Mouse (Mus musculus): Measurements from ENCODE around the gene Dock9. TPM values are rescaled to one million over a fixed set of nuclear protein-coding genes. Genes with fewer than 3 reads are reported as not detected.

Gene Dock9
- total and polyA plus RNA-seq, 3 experiments: 9.3 to 12.2 (median 10.3) TPM

GRCm38 (mm10) chr14:121647693-121648092 lies 149.9 kb downstream of the Dock9 start:
- H3K27ac ChIP-seq (ENCODE audit: insufficient read depth, low read depth): no peak overlapping the region
- H3K36me3 ChIP-seq (replicated peaks in 1 of 2; ENCODE audit: control insufficient read depth in 1 of 2, insufficient read depth in 1 of 2, low read length in 1 of 2): peaks cover 10 to 27% of the 10 kb centered on the region in 2 experiments
- H3K9me3 ChIP-seq (replicated peaks; ENCODE audit: low read length): no peaks in the 10 kb centered on the region
- dilution Hi-C loops (cut with MboI; ENCODE audit: extremely low pct_ligation_motif_present, extremely low pct_unique_long_range_greater_than_20kb, low sequenced_read_pairs) (no loop called here), in situ Hi-C loops (cut with MboI; ENCODE audit: low pct_ligation_motif_present, low pct_unique_long_range_greater_than_20kb, low sequenced_read_pairs) (no loop called here)
- H3K27me3 ChIP-seq (replicated peaks): no peaks in the 10 kb centered on the region
- no peak overlapping the region for H3K4me2 ChIP-seq (ENCODE audit: insufficient read depth, low read depth, poor library complexity, severe bottlenecking)
- H3K79me2 ChIP-seq (replicated peaks; ENCODE audit: control insufficient read depth, extremely low read depth, insufficient read depth, poor library complexity, severe bottlenecking): no peaks in the 10 kb centered on the region
- H3K9ac ChIP-seq (ENCODE audit: insufficient read depth, low read depth): no peak overlapping the region
- H3K4me1 ChIP-seq (ENCODE audit: control insufficient read depth in 1 of 2, insufficient read depth in 2 of 2): peaks cover 16 to 45% of the 10 kb centered on the region in 2 experiments
- no peak for TF ChIP-seq TBP (conservative IDR thresholded peaks at IDR 0.05; ENCODE audit: low read depth, low read length)
- TF ChIP-seq ETS1 (conservative IDR thresholded peaks at IDR 0.05; ENCODE audit: low read depth, low read length): no peak
- no peak for DNase-seq (ENCODE audit: extremely low read depth)
- H3K4me3 ChIP-seq (replicated peaks in 1 of 3; ENCODE audit: low read depth in 2 of 3, low read length in 2 of 3, poor library complexity in 1 of 3): no peak overlapping the region

DNA sequence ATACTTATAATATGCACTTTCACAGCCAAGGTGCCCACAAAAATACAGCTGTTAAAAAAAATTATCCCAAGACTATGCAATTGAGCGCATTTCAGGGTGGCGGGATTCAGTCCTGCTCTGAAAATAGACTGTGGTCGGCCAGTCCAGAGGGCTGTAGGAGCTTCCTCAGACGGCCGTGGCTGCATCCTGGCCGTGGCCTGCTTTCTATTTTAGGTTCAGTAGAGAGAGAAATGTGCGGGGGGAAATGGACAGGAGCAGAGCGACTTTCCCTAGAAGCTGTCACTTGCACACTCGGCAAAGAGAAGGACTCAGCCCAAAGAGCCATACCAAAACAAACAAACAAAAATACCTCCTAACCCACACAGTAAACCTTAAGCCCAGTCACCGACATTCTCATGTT lies 151.0 kb downstream of the Dock9 start:
- H3K9ac ChIP-seq (ENCODE audit: insufficient read depth, low read depth): no peak overlapping the region
- no peak overlapping the region for H3K27ac ChIP-seq (ENCODE audit: insufficient read depth, low read depth)
- H3K27me3 ChIP-seq (replicated peaks): no peaks in the 10 kb centered on the region
- in situ Hi-C loops (cut with MboI; ENCODE audit: low pct_ligation_motif_present, low pct_unique_long_range_greater_than_20kb, low sequenced_read_pairs) (no loop called here), dilution Hi-C loops (cut with MboI; ENCODE audit: extremely low pct_ligation_motif_present, extremely low pct_unique_long_range_greater_than_20kb, low sequenced_read_pairs) (no loop called here)
- H3K36me3 ChIP-seq (replicated peaks in 1 of 2; ENCODE audit: control insufficient read depth in 1 of 2, insufficient read depth in 1 of 2, low read length in 1 of 2): peaks cover 6 to 18% of the 10 kb centered on the region in 2 experiments
- no peak overlapping the region for H3K4me2 ChIP-seq (ENCODE audit: insufficient read depth, low read depth, poor library complexity, severe bottlenecking)
- H3K9me3 ChIP-seq (replicated peaks; ENCODE audit: low read length): no peaks in the 10 kb centered on the region
- H3K4me1 ChIP-seq (ENCODE audit: control insufficient read depth in 1 of 2, insufficient read depth in 2 of 2): peaks cover 16 to 56% of the 10 kb centered on the region in 2 experiments
- TF ChIP-seq KAT2A (IDR thresholded peaks at IDR 0.05; ENCODE audit: insufficient replicate concordance, low read length) (no peak), CHD2 (IDR thresholded peaks at IDR 0.05; ENCODE audit: low read length) (no peak), RCOR1 (conservative IDR thresholded peaks at IDR 0.05; ENCODE audit: low read depth, low read length) (no peak), RAD21 (IDR thresholded peaks at IDR 0.05; ENCODE audit: low read depth, low read length) (no peak), POLR2A (IDR thresholded peaks at IDR 0.05; ENCODE audit: low read depth, low read length) (no peak), JUND (conservative IDR thresholded peaks at IDR 0.05; ENCODE audit: low read depth, low read length) (no peak), HCFC1 (IDR thresholded peaks at IDR 0.05; ENCODE audit: low read depth, low read length) (no peak), JUN (IDR thresholded peaks at IDR 0.05; ENCODE audit: insufficient read depth, low read depth, low read length) (no peak), POLR2AphosphoS2 (IDR thresholded peaks at IDR 0.05; ENCODE audit: low read depth, low read length) (no peak), ZMIZ1 (IDR thresholded peaks at IDR 0.05; ENCODE audit: low read depth, low read length) (no peak), MAFK (IDR thresholded peaks at IDR 0.05; ENCODE audit: insufficient replicate concordance, low read length) (no peak), MAX (IDR thresholded peaks at IDR 0.05; ENCODE audit: low read length) (no peak), PAX5 (IDR thresholded peaks at IDR 0.05; ENCODE audit: low read length) (no peak), ZNF384 (IDR thresholded peaks at IDR 0.05; ENCODE audit: low read depth, low read length) (no peak), MYC (IDR thresholded peaks at IDR 0.05; ENCODE audit: low read depth, low read length) (no peak), BHLHE40 (IDR thresholded peaks at IDR 0.05; ENCODE audit: low read depth, low read length) (no peak), TCF12 (IDR thresholded peaks at IDR 0.05; ENCODE audit: low read depth, low read length) (no peak), SMC3 (IDR thresholded peaks at IDR 0.05; ENCODE audit: low read depth, low read length) (no peak)
- H3K4me3 ChIP-seq (replicated peaks in 1 of 3; ENCODE audit: low read depth in 2 of 3, low read length in 2 of 3, poor library complexity in 1 of 3): no peak overlapping the region
- DNase-seq (ENCODE audit: extremely low read depth): no peak
- no peaks in the 10 kb centered on the region for H3K79me2 ChIP-seq (replicated peaks; ENCODE audit: control insufficient read depth, extremely low read depth, insufficient read depth, poor library complexity, severe bottlenecking)

Measured in CH12.LX (cell line).